Mouse (Mus musculus) liver, adult 2 months (tissue): ENCODE measurements around the gene Gclm.
"Not testable (repeated sequence)": the region's sequence is repeated elsewhere in the genome, so short reads cannot be mapped to it uniquely, and the experiment has no call there.

Source experiments
- CTCF ChIP-seq: fragments of 200-500 bp; IDR thresholded peaks from 2 replicates; pipeline ENCODE4 v1.5.1; 2011; ENCODE audit warnings: low read depth, low read length, control low read depth
- POLR2A ChIP-seq: fragments of 200-500 bp; IDR thresholded peaks from 2 replicates; pipeline ENCODE4 v1.6.1; 2011; ENCODE audit warnings: low read length, control low read depth; ENCODE audit not compliant: insufficient read depth; ENCODE audit errors: extremely low read depth

GRCm38 (mm10) chr3:122289344-122289743, 44.0 kb downstream of the Gclm start:
- not testable (repeated sequence) for TF ChIP-seq CTCF, POLR2A
